Mouse (Mus musculus) lung, postnatal 0 days (tissue): ENCODE data around the gene Tank. TPM values are rescaled to one million over a fixed set of nuclear protein-coding genes. Genes with fewer than 3 reads are reported as not detected.

ENCODE experiments used
- ATAC-seq: fragments of 200-750 bp; cut with Nextera tagmentation; 2 replicates; pipeline ENCODE4 v1.8.0; 2017; ENCODE audit warnings: moderate library complexity
- DNase-seq: peaks from one replicate; pipeline ENCODE4 v3.0.0-alpha.2; 2016; ENCODE audit warnings: low spot score
- H3K27ac ChIP-seq: fragments of 300-500 bp; sonication (generic); 2 replicates; pipeline ENCODE4 v1.5.1; 2014; ENCODE audit warnings: antibody characterized with exemption, mild to moderate bottlenecking, low read length, mixed read lengths
- H3K27me3 ChIP-seq: fragments of 300-500 bp; sonication (generic); replicated peaks from 2 replicates; pipeline ENCODE4 v1.6.1; 2014; ENCODE audit warnings: low read length, mixed read lengths; ENCODE audit not compliant: insufficient read depth
- H3K36me3 ChIP-seq: fragments of 300-500 bp; sonication (generic); 2 replicates; pipeline ENCODE4 v1.6.1; 2014; ENCODE audit warnings: low read length, mixed read lengths; ENCODE audit not compliant: insufficient read depth
- H3K4me1 ChIP-seq: fragments of 300-500 bp; sonication (generic); 2 replicates; pipeline ENCODE4 v1.6.1; 2014; ENCODE audit warnings: antibody characterized with exemption, low read depth, low read length, mixed read lengths; ENCODE audit not compliant: insufficient read depth
- H3K4me2 ChIP-seq: fragments of 300-500 bp; sonication (generic); replicated peaks from 2 replicates; pipeline ENCODE4 v1.6.1; 2014; ENCODE audit warnings: low read depth, mild to moderate bottlenecking, low read length, moderate library complexity, mixed read lengths
- H3K4me3 ChIP-seq: fragments of 300-500 bp; sonication (generic); 2 replicates; pipeline ENCODE4 v1.5.1; 2014; ENCODE audit warnings: low read depth, low read length
- H3K9ac ChIP-seq: fragments of 300-500 bp; sonication (generic); replicated peaks from 2 replicates; pipeline ENCODE4 v1.6.1; 2014; ENCODE audit warnings: low read depth, mild to moderate bottlenecking
- H3K9me3 ChIP-seq: fragments of 300-500 bp; sonication (generic); 2 replicates; pipeline ENCODE4 v1.6.1; 2016; ENCODE audit warnings: low read length, mixed read lengths
- CTCF ChIP-seq: IDR thresholded peaks from 2 replicates; pipeline ENCODE4 v1.5.1; 2016; ENCODE audit warnings: antibody characterized with exemption, mild to moderate bottlenecking
- EP300 ChIP-seq: IDR thresholded peaks from 2 replicates; pipeline ENCODE4 v1.6.1; 2016; ENCODE audit warnings: antibody characterized with exemption, mild to moderate bottlenecking, control low read depth
- WGBS: fragments of 180-500 bp; shearing (Covaris S2); extraction: QIAGEN DNeasy Blood & Tissue Kit; methylation state at CpG from one replicate; pipeline ENCODE4 v1.1.7; 2014; 5-methylcytosine and 5-hydroxymethylcytosine counted together
- polyA plus RNA-seq: library from polyadenylated mRNA; unstranded; fragments of >200 nt; fragmentation: Nextera tagmentation; extraction: Ambion mirVana; gene quantifications from 2 replicates; pipeline ENCODE4 v1.2.1, GENCODE M21; 2015

The Tank gene
- 23.9 and 25.4 TPM in 2 replicates for polyA plus RNA-seq

DNA sequence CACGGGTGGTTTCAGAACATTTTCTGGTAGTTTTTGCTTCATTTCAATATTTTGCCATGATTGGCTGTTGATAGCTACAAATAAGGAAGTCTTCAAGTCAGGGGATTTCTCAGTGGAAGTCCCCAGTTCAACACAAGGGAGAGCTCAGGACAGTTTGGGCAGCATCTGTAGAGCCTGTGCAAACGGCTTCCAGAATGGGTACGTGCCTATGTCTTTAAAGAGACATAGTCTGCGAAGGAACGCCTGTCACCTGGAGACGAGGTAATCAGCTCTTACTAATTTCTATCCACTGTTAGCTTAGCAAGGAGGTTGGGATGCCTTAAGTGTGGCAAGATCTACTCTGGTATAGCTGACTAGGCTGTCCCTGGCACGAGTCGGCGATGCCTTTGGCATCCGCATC, at the start of gene Tank:
Tank (plus strand) TSS at position 153 of the 400 bp plus-strand sequence.
- DNase-seq, result no peak
- Histone ChIP-seq H3K27me3 (no peaks in the 10 kb centered on the region), H3K4me2 (peak within 1 kb of the TSS; percentile 30; the same call in 1 of the 2 replicates), H3K27ac (no peak within 1 kb of the TSS), H3K9me3 (no peaks in the 10 kb centered on the region), H3K9ac (no peak within 1 kb of the TSS), H3K4me1 (0 out of 2 replicates have a peak, but pooled peaks cover 3% of the 10 kb centered on the region), H3K4me3 (no peak within 1 kb of the TSS), H3K36me3 (no peaks in the 10 kb centered on the region)
- ATAC-seq, result no peak
- 82% methylated on average over 10 of the region's 10 CpGs for WGBS
- TF ChIP-seq EP300 (no peak), CTCF (no peak)

- peak; percentile 9 for DNase-seq
- Histone ChIP-seq H3K36me3 (no peaks in the 10 kb centered on the region), H3K4me3 (no peak overlapping the region), H3K27ac (no peak overlapping the region), H3K27me3 (no peaks in the 10 kb centered on the region), H3K9me3 (no peaks in the 10 kb centered on the region), H3K4me2 (no peak overlapping the region), H3K4me1 (no peaks in the 10 kb centered on the region), H3K9ac (no peak overlapping the region)
- WGBS, result 55% methylated on average over 3 of the region's 3 CpGs
- TF ChIP-seq CTCF, result no peak
- no peak for TF ChIP-seq EP300
- ATAC-seq, result no peak
Observed at GRCm38 (mm10) chr2:61532326-61532725, 46.1 kb upstream of the Tank start.

DNA sequence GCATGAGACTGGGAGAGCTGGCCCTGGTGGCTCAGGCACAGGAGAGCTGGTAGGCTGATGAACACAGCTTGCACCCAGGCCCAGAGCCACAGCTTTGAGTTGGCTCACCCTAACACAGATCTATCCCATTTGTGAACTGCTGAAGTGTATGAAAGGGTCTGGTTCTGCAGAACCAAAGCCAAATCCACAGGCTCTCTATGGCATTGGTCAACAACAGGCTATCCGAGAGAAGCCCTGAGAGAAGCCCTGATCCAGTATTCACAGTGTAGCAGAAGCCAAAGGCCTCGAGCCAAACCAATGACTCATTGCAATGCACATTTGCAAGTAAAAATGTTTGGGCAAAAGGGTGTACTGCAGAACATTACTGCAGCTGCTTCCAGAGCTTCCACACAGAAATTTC, 45.3 kb upstream of the Tank start:
- H3K9me3 ChIP-seq, result no peaks in the 10 kb centered on the region
- TF ChIP-seq CTCF (no peak), EP300 (no peak)
- DNase-seq (peak; percentile 54), ATAC-seq (peak; percentile 33; the same call in 1 of the 2 replicates)
- no peaks in the 10 kb centered on the region for H3K4me1 ChIP-seq
- no peak overlapping the region for H3K4me2 ChIP-seq
- H3K27ac ChIP-seq, result no peak overlapping the region
- no peaks in the 10 kb centered on the region for H3K36me3 ChIP-seq
- WGBS, result 40% methylated on average over 2 of the region's 2 CpGs
- no peak overlapping the region for H3K9ac ChIP-seq
- no peak overlapping the region for H3K4me3 ChIP-seq
- no peaks in the 10 kb centered on the region for H3K27me3 ChIP-seq

- Histone ChIP-seq H3K9ac (no peak overlapping the region), H3K27me3 (no peaks in the 10 kb centered on the region), H3K4me3 (no peak overlapping the region), H3K4me2 (no peak overlapping the region), H3K9me3 (no peaks in the 10 kb centered on the region), H3K27ac (no peak overlapping the region), H3K36me3 (no peaks in the 10 kb centered on the region), H3K4me1 (no peaks in the 10 kb centered on the region)
- TF ChIP-seq EP300 (no peak), CTCF (no peak)
- DNase-seq, result no peak
- no peak for ATAC-seq
- WGBS, result 70% methylated on average over 2 of the region's 2 CpGs
Observed at GRCm38 (mm10) chr2:61536901-61537300, 41.5 kb upstream of the Tank start.

DNA sequence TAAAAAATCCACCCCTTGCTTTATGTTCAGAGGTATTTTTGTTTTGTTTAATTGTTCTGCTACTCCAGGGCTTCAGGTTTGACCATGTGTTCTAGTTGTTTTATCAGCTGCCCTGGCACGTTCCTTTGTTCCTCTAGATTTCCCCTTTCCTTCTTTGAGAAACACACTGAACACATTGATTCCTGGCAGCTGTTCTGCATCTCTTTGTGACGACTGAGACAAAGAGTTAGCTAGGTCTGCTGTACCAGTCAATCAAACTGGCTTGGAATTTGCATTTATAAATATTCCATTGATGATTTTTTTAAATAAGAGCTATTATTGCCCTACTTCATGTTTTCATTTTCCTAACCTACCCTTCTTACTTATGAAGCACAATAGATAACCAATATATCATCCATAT, 39.0 kb upstream of the Tank start:
- Histone ChIP-seq H3K36me3 (no peaks in the 10 kb centered on the region), H3K4me2 (no peak overlapping the region), H3K9me3 (no peaks in the 10 kb centered on the region), H3K4me3 (no peak overlapping the region), H3K4me1 (no peaks in the 10 kb centered on the region), H3K27me3 (no peaks in the 10 kb centered on the region), H3K27ac (no peak overlapping the region), H3K9ac (no peak overlapping the region)
- DNase-seq (no peak), ATAC-seq (no peak)
- 16% methylated on average over 2 of the region's 2 CpGs for WGBS
- no peak for TF ChIP-seq CTCF
- TF ChIP-seq EP300, result no peak

GRCm38 (mm10) chr2:61542426-61542825, 36.0 kb upstream of the Tank start:
- no peak overlapping the region for H3K27ac ChIP-seq
- H3K4me3 ChIP-seq, result no peak overlapping the region
- H3K4me2 ChIP-seq, result no peak overlapping the region
- no peaks in the 10 kb centered on the region for H3K4me1 ChIP-seq
- no peaks in the 10 kb centered on the region for H3K36me3 ChIP-seq
- H3K9ac ChIP-seq, result no peak overlapping the region
- WGBS, result 70% methylated on average over 2 of the region's 2 CpGs
- H3K27me3 ChIP-seq, result no peaks in the 10 kb centered on the region
- no peaks in the 10 kb centered on the region for H3K9me3 ChIP-seq
- TF ChIP-seq EP300 (no peak), CTCF (no peak)
- no peak for DNase-seq
- no peak for ATAC-seq

GRCm38 (mm10) chr2:61545666-61546065, 32.7 kb upstream of the Tank start:
- 55% methylated on average over 3 of the region's 3 CpGs for WGBS
- Histone ChIP-seq H3K4me1 (no peaks in the 10 kb centered on the region), H3K9ac (no peak overlapping the region), H3K27ac (no peak overlapping the region), H3K27me3 (no peaks in the 10 kb centered on the region), H3K4me3 (no peak overlapping the region), H3K9me3 (no peaks in the 10 kb centered on the region), H3K4me2 (no peak overlapping the region), H3K36me3 (no peaks in the 10 kb centered on the region)
- TF ChIP-seq EP300, result no peak
- no peak for TF ChIP-seq CTCF
- DNase-seq, result no peak
- no peak for ATAC-seq
